In genomic region chr15:62136932-62137594, GRCm38 (mm10) we compare ENCODE assay signal across 9 mouse cellular contexts.
A peak's percentile ranks its signal among the peaks of the same experiment; 100 is the strongest.
DNase-seq lines count a peak whose midpoint lies in the region; ATAC-seq and TF ChIP-seq lines count a peak whose summit lies in the region.
"Had no signal": no experiment of that assay in that cellular context is flagged by ENCODE, and none has a peak within 500 bp of the region (broad histone marks: within the 10 kb centered on the region; RNA-seq: fewer than 3 reads in every experiment).

No protein-coding gene starts in this region.

- H3K79me2 ChIP-seq in C2C12 (ENCODE audit: control insufficient read depth, insufficient read depth): peaks cover 100% of the 10 kb centered on the region

- H3K9me3 ChIP-seq in embryonic facial prominence, embryonic 15.5 days (replicated peaks): no peaks in the 10 kb centered on the region
- no peaks in the 10 kb centered on the region for H3K9me3 ChIP-seq in liver, embryonic 11.5 days (ENCODE audit: control insufficient read depth, low read length)
- H3K9me3 ChIP-seq: embryonic facial prominence, embryonic 12.5 days had no signal

- H3K9ac ChIP-seq in embryonic facial prominence, embryonic 15.5 days: no peak overlapping the region
- no peak overlapping the region for H3K9ac ChIP-seq in liver, embryonic 11.5 days (ENCODE audit: low read depth, low read length)
- H3K9ac ChIP-seq: embryonic facial prominence, embryonic 12.5 days had no signal

- intact Hi-C loops in heart, postnatal 36 days (cut with DNase I): loop anchor here (5.0 kb wide), 1 partner anchor 85 kb away; no protein-coding TSS in a partner anchor

- peaks cover 26% of the 10 kb centered on the region for H3K4me1 ChIP-seq in embryonic facial prominence, embryonic 15.5 days
- H3K4me1 ChIP-seq in liver, embryonic 11.5 days (replicated peaks; ENCODE audit: control insufficient read depth, insufficient read depth, low read length): peaks cover 24% of the 10 kb centered on the region

- no peak overlapping the region for H3ac ChIP-seq in C2C12 (ENCODE audit: control insufficient read depth, insufficient read length, low read depth)

- WGBS in embryonic facial prominence, embryonic 15.5 days: 48% methylated on average over 14 of the region's 14 CpGs
- 76% methylated on average over 14 of the region's 14 CpGs for WGBS in liver, embryonic 11.5 days

- 0 out of 2 replicates have a peak overlapping the region, but pooled peaks have one; percentile 4 for H3K27ac ChIP-seq in embryonic facial prominence, embryonic 15.5 days (replicated peaks)
- H3K27ac ChIP-seq in liver, embryonic 11.5 days (ENCODE audit: low read depth, low read length): no peak overlapping the region
- H3K27ac ChIP-seq: embryonic facial prominence, embryonic 12.5 days had no signal

- H3K4me3 ChIP-seq in C2C12 (ENCODE audit: insufficient read depth, poor library complexity, severe bottlenecking): no peak overlapping the region
- H3K4me3 ChIP-seq in embryonic facial prominence, embryonic 15.5 days (replicated peaks): no peak overlapping the region
- no peak overlapping the region for H3K4me3 ChIP-seq in liver, embryonic 11.5 days (ENCODE audit: low read depth, low read length)
- H3K4me3 ChIP-seq: embryonic facial prominence, embryonic 12.5 days had no signal

- peaks cover 54% of the 10 kb centered on the region for H3K36me3 ChIP-seq in C2C12 (ENCODE audit: control insufficient read depth, insufficient read depth)
- no peaks in the 10 kb centered on the region for H3K36me3 ChIP-seq in embryonic facial prominence, embryonic 15.5 days
- H3K36me3 ChIP-seq in liver, embryonic 11.5 days (ENCODE audit: control insufficient read depth, insufficient read depth, low read length): no peaks in the 10 kb centered on the region; the same call in 1 of the 2 replicates
- H3K36me3 ChIP-seq: embryonic facial prominence, embryonic 12.5 days had no signal

- DNase-seq in heart, postnatal 4 days: peak; percentile 27
- DNase-seq in heart, postnatal 36 days: no peak
- DNase-seq in liver, embryonic 11.5 days (ENCODE audit: low spot score): no peak
- DNase-seq in retina, postnatal 1 day: no peak

- no peak overlapping the region for H3K4me2 ChIP-seq in embryonic facial prominence, embryonic 15.5 days (replicated peaks)
- no peak overlapping the region for H3K4me2 ChIP-seq in liver, embryonic 11.5 days
- H3K4me2 ChIP-seq: embryonic facial prominence, embryonic 12.5 days had no signal

- peaks cover 94% of the 10 kb centered on the region for H3K79me3 ChIP-seq in C2C12 (ENCODE audit: low read depth)

- peak; percentile 82 for ATAC-seq in embryonic facial prominence, embryonic 15.5 days (ENCODE audit: insufficient number of reproducible peaks, low FRiP score, low TSS enrichment, low read depth)
- peak; percentile 46; the same call in 1 of the 2 replicates for ATAC-seq in liver, embryonic 11.5 days (replicated peaks; ENCODE audit: low FRiP score)
- no peak for ATAC-seq in granulocyte monocyte progenitor cell, adult 5-6 weeks (replicated peaks; ENCODE audit: poor library complexity, severe bottlenecking)
- no peak for ATAC-seq in megakaryocyte, adult 5-6 weeks (ENCODE audit: poor library complexity, severe bottlenecking)

- no peaks in the 10 kb centered on the region for H3K27me3 ChIP-seq in C2C12 (ENCODE audit: control insufficient read depth, insufficient read depth, insufficient read length)
- H3K27me3 ChIP-seq in embryonic facial prominence, embryonic 15.5 days: no peaks in the 10 kb centered on the region
- no peaks in the 10 kb centered on the region for H3K27me3 ChIP-seq in liver, embryonic 11.5 days (replicated peaks; ENCODE audit: control insufficient read depth, insufficient read depth, low read length)
- H3K27me3 ChIP-seq: embryonic facial prominence, embryonic 12.5 days had no signal

- no peak for TF ChIP-seq CTCF in C2C12 (IDR thresholded peaks at IDR 0.05; ENCODE audit: control insufficient read depth, insufficient read depth, insufficient read length)

TF ChIP-seq in C2C12, 6 proteins besides CTCF, POLR2A, EP300 and RAD21:
- TF ChIP-seq CEBPB (IDR thresholded peaks at IDR 0.05; ENCODE audit: low read depth) (peak; percentile 1), MYOD1 (IDR thresholded peaks at IDR 0.05; ENCODE audit: control insufficient read depth, insufficient read length, low read depth) (no peak)

Comparison
In these comparisons a context has a peak if more than half of its experiments do, and no peak if none do; other contexts are left out.
1. ATAC-seq: peak in embryonic facial prominence, embryonic 15.5 days (single experiment) and liver, embryonic 11.5 days (single experiment); none in granulocyte monocyte progenitor cell, adult 5-6 weeks (single experiment) and megakaryocyte, adult 5-6 weeks (single experiment).